Mouse (Mus musculus): ENCODE results near the gene Ube2i. TPM values are rescaled to one million over a fixed set of nuclear protein-coding genes. Genes with fewer than 3 reads are reported as not detected.

Gene Ube2i
- polyA plus RNA-seq, 1 experiment from 2014 or later = 459 TPM

GRCm38 (mm10) chr17:25282133-25282532, 7.7 kb upstream of the Ube2i start:
- 28% methylated on average over 11 of the region's 11 CpGs for WGBS
- no peak overlapping the region for H3K4me3 ChIP-seq
- H3K4me2 ChIP-seq = peak overlapping the region; percentile 30; the same call in 1 of the 2 replicates

DNA sequence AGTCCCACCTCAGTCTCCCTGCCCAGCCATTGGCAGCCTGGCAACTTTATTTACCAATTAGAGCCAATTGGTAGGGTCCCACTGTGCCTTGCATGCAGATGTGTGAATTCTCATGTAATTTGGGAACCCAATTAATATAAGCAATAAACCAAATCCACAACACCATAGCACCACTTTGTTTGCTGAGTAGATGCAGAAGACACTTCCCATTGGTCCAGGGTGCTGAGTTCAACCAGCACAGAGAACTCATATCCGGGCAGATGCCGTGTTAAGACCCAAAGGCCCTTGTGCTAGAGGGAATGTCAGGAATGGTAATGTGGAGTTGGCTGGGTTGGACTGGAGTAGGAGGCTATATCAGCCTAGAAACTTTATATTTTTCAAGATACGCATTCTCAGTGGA, 1.4 kb upstream of the Ube2i start:
- H3K4me1 ChIP-seq (replicated peaks) = peaks cover 18% of the 10 kb centered on the region
- no peak for ATAC-seq (ENCODE audit: insufficient number of reproducible peaks, low FRiP score)
- H3K9ac ChIP-seq = no peak overlapping the region
- H3K27me3 ChIP-seq (replicated peaks) = no peaks in the 10 kb centered on the region
- no peak overlapping the region for H3K27ac ChIP-seq (ENCODE audit: poor library complexity, severe bottlenecking)
- H3K36me3 ChIP-seq = no peaks in the 10 kb centered on the region
- 95% methylated on average over 3 of the region's 3 CpGs for WGBS
- H3K4me3 ChIP-seq = no peak overlapping the region
- H3K4me2 ChIP-seq = no peak overlapping the region
- H3K9me3 ChIP-seq (replicated peaks) = no peaks in the 10 kb centered on the region

More at GRCm38 (mm10) chr17:25282133-25282532, 7.7 kb upstream of the Ube2i start:
- H3K27ac ChIP-seq (ENCODE audit: poor library complexity, severe bottlenecking) = no peak overlapping the region
- H3K9me3 ChIP-seq (replicated peaks) = peaks cover 3% of the 10 kb centered on the region; the same call in 1 of the 2 replicates
- H3K27me3 ChIP-seq (replicated peaks) = no peaks in the 10 kb centered on the region
- H3K9ac ChIP-seq = no peak overlapping the region
- peak; percentile 55; the same call in 1 of the 2 replicates for ATAC-seq (ENCODE audit: insufficient number of reproducible peaks, low FRiP score)
- no peaks in the 10 kb centered on the region; the same call in 1 of the 2 replicates for H3K4me1 ChIP-seq (replicated peaks)
- H3K36me3 ChIP-seq = no peaks in the 10 kb centered on the region

DNA sequence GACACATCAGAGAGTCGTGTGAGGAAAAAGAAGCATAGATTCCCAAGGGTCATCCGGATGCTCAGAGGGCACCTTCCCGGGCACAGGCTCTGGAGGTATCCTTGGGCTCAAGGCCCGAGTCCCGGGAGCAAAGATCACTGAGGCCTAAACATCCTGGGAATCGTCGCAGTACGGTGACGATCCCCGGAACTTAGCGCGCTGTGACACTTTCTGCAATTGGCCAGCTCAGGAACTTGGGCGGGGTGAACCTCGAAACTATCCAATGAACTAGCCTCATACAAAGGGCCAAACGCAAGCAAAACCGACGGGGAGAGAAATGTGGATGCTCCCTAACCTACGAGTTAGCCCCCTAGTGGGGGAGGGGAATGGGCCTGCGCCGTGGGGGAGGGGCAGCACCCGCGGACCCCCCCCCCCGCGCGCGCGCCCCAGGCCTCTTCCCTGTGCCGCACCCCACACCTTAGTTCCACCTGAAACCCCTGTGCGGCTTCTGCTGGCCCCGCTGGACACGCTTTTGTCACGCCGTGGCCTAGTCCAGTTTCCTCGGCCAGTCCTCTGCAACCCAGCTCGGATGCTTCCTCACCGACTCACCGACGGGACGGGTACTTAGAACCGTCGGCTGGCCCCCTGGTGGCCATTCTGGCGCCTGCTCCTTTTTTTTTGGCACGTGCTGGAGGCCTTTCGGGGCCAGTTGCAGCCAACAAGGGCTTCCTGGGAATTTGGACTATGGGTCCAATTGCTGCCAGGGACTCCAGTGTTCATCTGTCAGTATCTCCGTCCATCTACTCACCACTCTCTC, 518 bp downstream of the Ube2i start:
- peaks cover 31% of the 10 kb centered on the region for H3K4me1 ChIP-seq (replicated peaks)
- peak; percentile 90 for ATAC-seq (ENCODE audit: insufficient number of reproducible peaks, low FRiP score)
- no peaks in the 10 kb centered on the region for H3K27me3 ChIP-seq (replicated peaks)
- H3K4me2 ChIP-seq = peak overlapping the region; percentile 95
- H3K4me3 ChIP-seq = peak overlapping the region; percentile 98
- H3K9me3 ChIP-seq (replicated peaks) = no peaks in the 10 kb centered on the region
- H3K36me3 ChIP-seq = peaks cover 14% of the 10 kb centered on the region
- H3K9ac ChIP-seq = peak overlapping the region; percentile 99
- WGBS = 1% methylated on average over 43 of the region's 45 CpGs
- peak overlapping the region; percentile 98 for H3K27ac ChIP-seq (ENCODE audit: poor library complexity, severe bottlenecking)

GRCm38 (mm10) chr17:25272951-25273705, 1.3 kb downstream of the Ube2i start:
- Histone ChIP-seq H3K36me3 (peaks cover 22% of the 10 kb centered on the region), H3K4me1 (replicated peaks) (peaks cover 31% of the 10 kb centered on the region), H3K4me3 (peak overlapping the region; percentile 98), H3K27ac (ENCODE audit: poor library complexity, severe bottlenecking) (peak overlapping the region; percentile 98), H3K9me3 (replicated peaks) (no peaks in the 10 kb centered on the region), H3K9ac (peak overlapping the region; percentile 99), H3K27me3 (replicated peaks) (no peaks in the 10 kb centered on the region), H3K4me2 (peak overlapping the region; percentile 95)
- WGBS = 1% methylated on average over 92 of the region's 92 CpGs
- peak; percentile 92 for ATAC-seq (ENCODE audit: insufficient number of reproducible peaks, low FRiP score)

DNA sequence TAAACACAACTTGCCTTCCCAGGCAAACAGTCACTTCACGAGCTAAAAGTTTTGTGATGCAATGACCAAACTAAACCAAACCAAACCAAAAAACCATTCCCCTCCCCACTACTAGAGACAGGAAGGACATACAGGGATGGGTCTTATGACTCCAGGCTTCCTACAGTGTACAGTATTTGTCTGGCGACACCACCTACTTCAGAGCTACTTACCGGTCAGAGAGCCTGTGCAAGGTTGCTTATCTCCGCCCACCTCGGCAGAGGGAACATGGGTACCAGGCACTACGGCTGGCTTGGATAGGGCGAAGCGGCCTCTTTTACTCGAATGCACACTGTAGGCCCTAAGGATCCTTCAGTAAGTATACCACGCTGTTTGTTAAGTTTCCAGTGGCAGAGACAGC, 2.1 kb downstream of the Ube2i start:
- no peaks in the 10 kb centered on the region for H3K9me3 ChIP-seq (replicated peaks)
- H3K4me3 ChIP-seq = peak overlapping the region; percentile 98
- H3K27me3 ChIP-seq (replicated peaks) = no peaks in the 10 kb centered on the region
- peaks cover 31% of the 10 kb centered on the region for H3K4me1 ChIP-seq (replicated peaks)
- peak overlapping the region; percentile 95 for H3K4me2 ChIP-seq
- peak overlapping the region; percentile 98 for H3K27ac ChIP-seq (ENCODE audit: poor library complexity, severe bottlenecking)
- 0 out of 2 replicates have a peak, but pooled peaks have one; percentile 10 for ATAC-seq (ENCODE audit: insufficient number of reproducible peaks, low FRiP score)
- H3K9ac ChIP-seq = peak overlapping the region; percentile 99
- 0% methylated on average over 10 of the region's 10 CpGs for WGBS
- H3K36me3 ChIP-seq = peaks cover 30% of the 10 kb centered on the region

DNA sequence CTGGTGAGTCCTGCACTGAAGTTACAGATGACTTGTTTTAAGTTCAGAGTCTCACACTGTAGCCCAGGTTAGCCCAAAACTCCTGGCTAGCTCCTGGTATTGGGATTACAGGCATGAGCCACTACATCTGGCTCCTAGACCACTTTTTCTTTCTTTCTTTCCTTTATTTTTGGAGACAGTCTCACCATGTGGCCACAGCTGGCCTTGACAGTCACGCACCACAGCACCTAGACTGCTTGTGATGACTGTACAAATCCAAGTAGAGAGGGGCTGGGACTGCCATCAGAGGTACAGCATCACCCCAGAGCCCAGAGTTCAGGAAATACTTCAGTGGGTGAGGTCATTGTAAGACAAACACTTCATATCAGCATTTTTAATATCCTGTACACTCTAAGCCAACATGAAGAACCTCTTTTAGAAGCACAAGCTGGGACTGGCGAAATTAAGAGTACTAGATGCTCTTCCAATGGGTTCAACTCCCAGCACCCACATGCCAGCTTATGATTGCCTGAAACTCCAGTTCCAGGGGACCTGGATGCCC, 3.6 kb downstream of the Ube2i start:
- no peaks in the 10 kb centered on the region for H3K27me3 ChIP-seq (replicated peaks)
- peaks cover 45% of the 10 kb centered on the region for H3K36me3 ChIP-seq
- H3K4me2 ChIP-seq = peak overlapping the region; percentile 95
- peaks cover 31% of the 10 kb centered on the region for H3K4me1 ChIP-seq (replicated peaks)
- 71% methylated on average over 2 of the region's 2 CpGs for WGBS
- peak overlapping the region; percentile 98 for H3K4me3 ChIP-seq
- peak overlapping the region; percentile 16; the same call in 1 of the 2 replicates for H3K9ac ChIP-seq
- H3K9me3 ChIP-seq (replicated peaks) = no peaks in the 10 kb centered on the region
- H3K27ac ChIP-seq (ENCODE audit: poor library complexity, severe bottlenecking) = no peak overlapping the region
- ATAC-seq (ENCODE audit: insufficient number of reproducible peaks, low FRiP score) = no peak

DNA sequence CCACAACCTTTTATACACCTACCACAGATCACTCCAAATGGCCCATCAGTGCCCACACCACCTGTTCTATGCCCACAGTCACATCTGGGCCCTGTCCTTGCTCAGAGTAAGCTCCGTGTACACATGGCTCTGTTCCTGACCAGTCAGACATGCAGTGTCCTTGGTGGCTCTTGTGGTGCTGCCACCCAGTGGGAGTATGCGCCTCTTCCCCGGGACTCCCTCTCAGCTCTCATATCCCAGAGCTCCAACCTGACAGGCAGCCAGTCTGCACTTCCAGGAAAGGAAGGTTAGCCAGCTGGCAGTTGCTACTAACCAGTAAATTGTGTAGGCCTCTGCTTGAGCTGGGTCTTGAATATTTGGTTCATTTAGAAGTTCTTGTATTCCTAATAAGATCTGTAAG, 10.0 kb downstream of the Ube2i start:
- 61% methylated on average over 3 of the region's 3 CpGs for WGBS
- Histone ChIP-seq H3K27me3 (replicated peaks) (no peaks in the 10 kb centered on the region), H3K4me2 (no peak overlapping the region), H3K27ac (ENCODE audit: poor library complexity, severe bottlenecking) (no peak overlapping the region), H3K4me3 (no peak overlapping the region), H3K9me3 (replicated peaks) (no peaks in the 10 kb centered on the region), H3K4me1 (replicated peaks) (peaks cover under 1% of the 10 kb centered on the region; the same call in 1 of the 2 replicates), H3K9ac (no peak overlapping the region), H3K36me3 (peaks cover 82% of the 10 kb centered on the region)
- ATAC-seq (ENCODE audit: insufficient number of reproducible peaks, low FRiP score) = no peak

GRCm38 (mm10) chr17:25257804-25258261, 16.6 kb downstream of the Ube2i start:
- peaks cover 45% of the 10 kb centered on the region for H3K27me3 ChIP-seq (replicated peaks)
- no peaks in the 10 kb centered on the region for H3K9me3 ChIP-seq (replicated peaks)
- no peak overlapping the region for H3K4me2 ChIP-seq
- no peak overlapping the region for H3K9ac ChIP-seq
- peaks cover 29% of the 10 kb centered on the region for H3K36me3 ChIP-seq
- H3K4me1 ChIP-seq (replicated peaks) = peaks cover 12% of the 10 kb centered on the region
- no peak overlapping the region for H3K4me3 ChIP-seq
- H3K27ac ChIP-seq (ENCODE audit: poor library complexity, severe bottlenecking) = no peak overlapping the region
- 56% methylated on average over 6 of the region's 6 CpGs for WGBS
- no peak for ATAC-seq (ENCODE audit: insufficient number of reproducible peaks, low FRiP score)

DNA sequence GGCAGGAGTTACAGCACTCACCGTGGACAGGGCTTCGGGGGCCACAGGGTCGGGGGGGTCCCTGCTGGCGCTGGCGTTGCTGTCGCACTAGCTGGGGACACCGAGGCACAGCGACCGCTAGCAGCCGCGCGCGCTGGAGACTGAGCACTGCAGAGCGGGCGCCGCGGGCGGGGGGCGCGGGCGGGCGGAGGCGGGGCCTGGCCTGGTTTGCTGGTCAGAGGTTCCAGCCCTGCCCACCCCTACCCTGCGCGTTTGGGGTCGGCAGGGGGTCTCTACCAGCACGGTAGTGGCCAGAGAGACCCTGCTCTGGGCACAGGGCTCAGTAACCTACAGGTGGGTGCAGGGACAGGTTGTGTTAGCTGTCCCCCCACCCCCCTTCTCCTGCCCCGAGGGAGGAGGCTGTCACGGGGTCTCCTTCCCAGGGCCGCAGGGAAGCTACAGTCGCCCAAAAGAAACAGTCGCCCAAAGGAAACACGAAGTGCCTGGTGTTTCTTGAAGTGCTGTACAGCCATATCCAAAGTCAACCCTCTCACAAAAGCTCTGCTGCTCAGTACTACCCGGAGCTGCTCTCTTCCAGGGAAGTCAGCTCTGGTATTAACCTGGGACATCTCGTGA, 18.2 kb downstream of the Ube2i start, which contains the start of gene Baiap3:
Gene Baiap3, minus strand, starts transcription at position 225 of the 615 bp plus-strand sequence.
- peaks cover 23% of the 10 kb centered on the region for H3K36me3 ChIP-seq
- peak; percentile 52; the same call in 1 of the 2 replicates for ATAC-seq (ENCODE audit: insufficient number of reproducible peaks, low FRiP score)
- no peaks in the 10 kb centered on the region for H3K9me3 ChIP-seq (replicated peaks)
- H3K4me3 ChIP-seq = peak within 1 kb of the TSS; percentile 41
- H3K4me2 ChIP-seq = peak within 1 kb of the TSS; percentile 70
- H3K27ac ChIP-seq (ENCODE audit: poor library complexity, severe bottlenecking) = no peak within 1 kb of the TSS
- H3K27me3 ChIP-seq (replicated peaks) = peaks cover 61% of the 10 kb centered on the region
- H3K4me1 ChIP-seq (replicated peaks) = peaks cover 12% of the 10 kb centered on the region
- 3% methylated on average over 28 of the region's 35 CpGs for WGBS
- peak within 1 kb of the TSS; percentile 49 for H3K9ac ChIP-seq

- Histone ChIP-seq H3K4me3 (no peak overlapping the region), H3K4me2 (no peak overlapping the region), H3K27me3 (replicated peaks) (peaks cover 71% of the 10 kb centered on the region), H3K27ac (ENCODE audit: poor library complexity, severe bottlenecking) (no peak overlapping the region), H3K36me3 (peaks cover 18% of the 10 kb centered on the region), H3K9ac (no peak overlapping the region), H3K9me3 (replicated peaks) (no peaks in the 10 kb centered on the region), H3K4me1 (replicated peaks) (peaks cover 12% of the 10 kb centered on the region)
- WGBS = 55% methylated on average over 2 of the region's 2 CpGs
- no peak for ATAC-seq (ENCODE audit: insufficient number of reproducible peaks, low FRiP score)
Observed at GRCm38 (mm10) chr17:25255110-25255509, 19.3 kb downstream of the Ube2i start.
